ENCODE assay signal across 8 mouse cellular contexts in the genomic region with DNA sequence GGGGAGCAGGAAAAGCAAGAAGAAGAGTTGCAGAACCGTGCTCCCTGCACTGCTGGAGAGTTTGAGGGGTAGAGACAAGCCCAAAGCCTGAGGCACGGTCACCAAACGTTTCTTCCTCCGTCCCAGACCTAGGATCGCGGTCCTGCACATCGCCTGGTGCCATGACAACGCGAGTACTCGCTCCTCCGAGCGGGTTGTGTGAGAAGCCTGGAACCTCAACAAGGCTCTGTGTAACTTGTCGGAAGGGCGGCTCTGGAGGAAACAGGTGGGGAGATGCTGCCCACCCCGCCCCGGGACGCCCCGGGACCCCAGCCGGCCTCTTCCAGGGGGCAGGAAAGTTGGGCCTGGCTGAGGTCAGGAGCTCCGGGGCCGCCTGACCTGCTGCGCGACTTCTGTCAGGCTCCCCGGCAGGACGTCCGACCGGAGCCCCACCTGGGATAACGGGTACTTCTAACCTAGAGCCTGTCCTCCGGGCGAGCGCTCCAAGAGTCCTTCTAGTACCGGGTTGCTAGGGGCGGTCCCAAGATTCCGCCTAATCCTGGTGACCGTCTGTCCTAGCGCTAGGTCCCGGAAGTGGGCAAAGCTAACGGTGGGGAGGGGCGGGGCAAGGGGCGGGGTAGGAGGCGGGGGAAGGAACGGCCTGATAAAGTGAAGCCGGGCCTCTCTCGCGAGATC. TPM values are rescaled to one million over a fixed set of nuclear protein-coding genes. Genes with fewer than 3 reads are reported as not detected.
DNase-seq lines count a peak whose midpoint lies in the region; ATAC-seq lines count a peak whose summit lies in the region.

Gene Styxl1 (minus strand): TSS at position 590 of the 675 bp plus-strand sequence.

- under 1% methylated on average over 45 of the region's 45 CpGs for WGBS in heart, embryonic 10.5 days
- WGBS in hindbrain, embryonic 12.5 days = under 1% methylated on average over 44 of the region's 45 CpGs

- no peaks in the 10 kb centered on the region for H3K27me3 ChIP-seq in heart, embryonic 10.5 days (ENCODE audit: insufficient read depth, poor library complexity, severe bottlenecking)
- H3K27me3 ChIP-seq in hindbrain, embryonic 12.5 days = no peaks in the 10 kb centered on the region

- no peak for DNase-seq in heart, embryonic 10.5 days (ENCODE audit: low spot score)
- no peak for DNase-seq in heart, adult 11 months
- DNase-seq in urinary bladder, adult 2 months (ENCODE audit: low spot score) = peak; percentile 59
- DNase-seq in urinary bladder, postnatal 25 days (ENCODE audit: low spot score) = no peak
- no peak for DNase-seq in yolk sac, embryonic 10.5 days (ENCODE audit: low spot score)

- peaks cover 24% of the 10 kb centered on the region for H3K36me3 ChIP-seq in heart, embryonic 10.5 days
- H3K36me3 ChIP-seq in hindbrain, embryonic 12.5 days = peaks cover 14% of the 10 kb centered on the region

- H3K4me2 ChIP-seq in hindbrain, embryonic 12.5 days (replicated peaks) = peak within 1 kb of the TSS; percentile 87

- peaks cover 22% of the 10 kb centered on the region for H3K4me1 ChIP-seq in heart, embryonic 10.5 days
- peaks cover 22% of the 10 kb centered on the region for H3K4me1 ChIP-seq in hindbrain, embryonic 12.5 days

- H3K9me3 ChIP-seq in heart, embryonic 10.5 days = no peaks in the 10 kb centered on the region
- no peaks in the 10 kb centered on the region for H3K9me3 ChIP-seq in hindbrain, embryonic 12.5 days (replicated peaks)

- ATAC-seq in hindbrain, embryonic 12.5 days (ENCODE audit: low FRiP score) = peak; percentile 94
- peak; percentile 12; the same call in 1 of the 2 replicates for ATAC-seq in megakaryocyte-erythroid progenitor cell, adult 5-6 weeks (replicated peaks; ENCODE audit: low FRiP score, low TSS enrichment, poor library complexity, severe bottlenecking)
- ATAC-seq in activated CD4-positive, CD25-positive, alpha-beta regulatory T cell, adult 4 months = no peak

- peak within 1 kb of the TSS; percentile 98 for H3K27ac ChIP-seq in heart, embryonic 10.5 days
- peak within 1 kb of the TSS; percentile 94 for H3K27ac ChIP-seq in hindbrain, embryonic 12.5 days

- H3K9ac ChIP-seq in hindbrain, embryonic 12.5 days = peak within 1 kb of the TSS; percentile 93

- H3K4me3 ChIP-seq in heart, embryonic 10.5 days = peak within 1 kb of the TSS; percentile 91
- peak within 1 kb of the TSS; percentile 84 for H3K4me3 ChIP-seq in hindbrain, embryonic 12.5 days

RNA-seq across cellular contexts. Expression of gene Styxl1, which starts in this region (rescaled TPM):
- polyA plus RNA-seq in heart, embryonic 10.5 days (2016; fragmentation: Nextera tagmentation; extraction: Ambion mirVana) = 0.14 TPM in 2 replicates
- 0.44 and 0.48 TPM in 2 replicates for polyA plus RNA-seq in urinary bladder, adult 2 months (2012; rRNA removed)
- polyA plus RNA-seq in hindbrain, embryonic 12.5 days (2016; fragmentation: Nextera tagmentation; extraction: Ambion mirVana) = 0.68 TPM in 1 of 2 replicates, not detected in the other
- total RNA-seq in megakaryocyte-erythroid progenitor cell, adult 5-6 weeks (2014; fragmentation: Nextera tagmentation) = 3.0 TPM in 1 of 2 replicates, not detected in the other
- total RNA-seq in megakaryocyte-erythroid progenitor cell, adult 5-6 weeks (2017) = not detected in 2 replicates
- polyA plus RNA-seq in activated CD4-positive, CD25-positive, alpha-beta regulatory T cell, adult 4 months (2017; shearing (Covaris generic)) = under 1 TPM in 1 of 2 experiments, not detected in 1; 0.95 TPM

Comparison
In these comparisons a context has a peak if more than half of its experiments do, and no peak if none do; other contexts are left out.
1. Peak in DNase-seq in urinary bladder, adult 2 months; RNA of the gene not detected or under 1 TPM.
2. Peak in ATAC-seq, H3K4me3 ChIP-seq, H3K27ac ChIP-seq, H3K9ac ChIP-seq and H3K4me2 ChIP-seq in hindbrain, embryonic 12.5 days; RNA of the gene not detected or under 1 TPM.